Mouse (Mus musculus) liver, postnatal 0 days (tissue): ENCODE measurements around the gene Med26. TPM values are rescaled to one million over a fixed set of nuclear protein-coding genes. Genes with fewer than 3 reads are reported as not detected.

Experiments
- ATAC-seq: fragments of 200-750 bp; cut with Nextera tagmentation; 2 replicates; pipeline ENCODE4 v1.8.0; 2017; ENCODE audit warnings: mild to moderate bottlenecking, moderate library complexity
- DNase-seq: peaks from one replicate; pipeline ENCODE4 v3.0.0-alpha.2; 2016
- H3K27ac ChIP-seq: fragments of 300-500 bp; sonication (generic); 2 replicates; pipeline ENCODE4 v1.5.1; 2014; ENCODE audit warnings: antibody characterized with exemption, moderate library complexity, mild to moderate bottlenecking, low read depth
- H3K27me3 ChIP-seq: fragments of 300-500 bp; sonication (generic); 2 replicates; pipeline ENCODE4 v1.6.1; 2014; ENCODE audit warnings: low read length, control low read depth, mixed read lengths; ENCODE audit not compliant: insufficient read depth
- H3K36me3 ChIP-seq: fragments of 300-500 bp; sonication (generic); replicated peaks from 2 replicates; pipeline ENCODE4 v1.6.1; 2014; ENCODE audit warnings: mild to moderate bottlenecking, control low read depth, low read length, moderate library complexity, mixed read lengths; ENCODE audit not compliant: insufficient read depth
- H3K4me1 ChIP-seq: fragments of 300-500 bp; sonication (generic); 2 replicates; pipeline ENCODE4 v1.6.1; 2014; ENCODE audit warnings: antibody characterized with exemption, mild to moderate bottlenecking, control low read depth; ENCODE audit not compliant: insufficient read depth
- H3K4me2 ChIP-seq: fragments of 300-500 bp; sonication (generic); 2 replicates; pipeline ENCODE4 v1.6.1; 2014; ENCODE audit warnings: low read depth, mild to moderate bottlenecking, low read length, moderate library complexity, mixed read lengths
- H3K4me3 ChIP-seq: fragments of 300-500 bp; sonication (generic); 2 replicates; pipeline ENCODE4 v1.5.1; 2014; ENCODE audit warnings: low read depth, low read length
- H3K9ac ChIP-seq: fragments of 300-500 bp; sonication (generic); replicated peaks from 2 replicates; pipeline ENCODE4 v1.6.1; 2014; ENCODE audit warnings: mild to moderate bottlenecking, moderate library complexity
- H3K9me3 ChIP-seq: fragments of 300-500 bp; sonication (generic); 2 replicates; pipeline ENCODE4 v1.6.1; 2016; ENCODE audit warnings: mild to moderate bottlenecking, control low read depth, low read length, mixed read lengths
- CTCF ChIP-seq: sonication (generic); IDR thresholded peaks from 2 replicates; pipeline ENCODE4 v1.5.1; 2016; ENCODE audit warnings: antibody characterized with exemption, low read depth
- EP300 ChIP-seq: IDR thresholded peaks from 2 replicates; pipeline ENCODE4 v1.6.1; 2016; ENCODE audit warnings: antibody characterized with exemption, low read depth, mild to moderate bottlenecking
- WGBS: fragments of 180-500 bp; shearing (Covaris S2); extraction: QIAGEN DNeasy Blood & Tissue Kit; methylation state at CpG from one replicate; pipeline ENCODE4 v1.1.7; 2014; ENCODE audit not compliant: insufficient replicate concordance; 5-methylcytosine and 5-hydroxymethylcytosine counted together
- polyA plus RNA-seq: library from polyadenylated mRNA; unstranded; fragments of >200 nt; fragmentation: Nextera tagmentation; extraction: Ambion mirVana; gene quantifications from 2 replicates; pipeline ENCODE4 v1.2.1, GENCODE M21; 2015

Gene Med26
- polyA plus RNA-seq, 1 experiment from 2014 or later: 4.9 TPM

- 82% methylated on average over 4 of the region's 4 CpGs for WGBS
- DNase-seq: no peak
- Histone ChIP-seq H3K4me2 (no peak overlapping the region), H3K4me3 (no peak overlapping the region), H3K27me3 (no peaks in the 10 kb centered on the region), H3K9ac (no peak overlapping the region), H3K36me3 (peaks cover 60% of the 10 kb centered on the region), H3K9me3 (no peaks in the 10 kb centered on the region), H3K4me1 (no peaks in the 10 kb centered on the region), H3K27ac (no peak overlapping the region)
- no peak for TF ChIP-seq CTCF
- no peak for ATAC-seq
These were observed 88.1 kb downstream of the Med26 start for GRCm38 (mm10) chr8:72459881-72460533.

GRCm38 (mm10) chr8:72458457-72458856, 89.6 kb downstream of the Med26 start:
- Histone ChIP-seq H3K27ac (no peak overlapping the region), H3K4me2 (no peak overlapping the region), H3K36me3 (peaks cover 56% of the 10 kb centered on the region), H3K4me1 (no peaks in the 10 kb centered on the region), H3K9ac (no peak overlapping the region), H3K9me3 (peaks cover 5% of the 10 kb centered on the region; the same call in 1 of the 2 replicates), H3K4me3 (no peak overlapping the region), H3K27me3 (no peaks in the 10 kb centered on the region)
- DNase-seq (no peak), ATAC-seq (no peak)
- TF ChIP-seq CTCF (no peak), EP300 (no peak)
- whole genome bisulfite sequencing: 83% methylated on average over 6 of the region's 6 CpGs

- no peaks in the 10 kb centered on the region for H3K27me3 ChIP-seq
- TF ChIP-seq EP300 (no peak), CTCF (no peak)
- DNase-seq: no peak
- H3K9me3 ChIP-seq: peaks cover 6% of the 10 kb centered on the region; the same call in 1 of the 2 replicates
- peaks cover 52% of the 10 kb centered on the region for H3K36me3 ChIP-seq
- no peak overlapping the region for H3K27ac ChIP-seq
- H3K4me3 ChIP-seq: no peak overlapping the region
- H3K4me2 ChIP-seq: no peak overlapping the region
- no peak for ATAC-seq
- 92% methylated on average over 3 of the region's 3 CpGs for WGBS
- no peak overlapping the region for H3K9ac ChIP-seq
- no peaks in the 10 kb centered on the region for H3K4me1 ChIP-seq
These were observed 90.3 kb downstream of the Med26 start for GRCm38 (mm10) chr8:72457806-72458205.

- no peak overlapping the region for H3K4me3 ChIP-seq
- DNase-seq: no peak
- no peak overlapping the region for H3K4me2 ChIP-seq
- ATAC-seq: no peak
- no peak overlapping the region for H3K9ac ChIP-seq
- H3K9me3 ChIP-seq: peaks cover 6% of the 10 kb centered on the region; the same call in 1 of the 2 replicates
- H3K36me3 ChIP-seq: peaks cover 31% of the 10 kb centered on the region
- no peak for TF ChIP-seq CTCF
- no peak for TF ChIP-seq EP300
- 91% methylated on average over 4 of the region's 4 CpGs for WGBS
- no peaks in the 10 kb centered on the region for H3K27me3 ChIP-seq
- no peak overlapping the region for H3K27ac ChIP-seq
- H3K4me1 ChIP-seq: no peaks in the 10 kb centered on the region
These were observed 92.8 kb downstream of the Med26 start for GRCm38 (mm10) chr8:72455317-72455716.

GRCm38 (mm10) chr8:72453904-72454303, 94.2 kb downstream of the Med26 start:
- no peak for ATAC-seq
- peaks cover 27% of the 10 kb centered on the region for H3K36me3 ChIP-seq

GRCm38 (mm10) chr8:72451516-72451915, 96.6 kb downstream of the Med26 start:
- Histone ChIP-seq H3K4me3 (no peak overlapping the region), H3K27ac (no peak overlapping the region), H3K4me1 (no peaks in the 10 kb centered on the region), H3K36me3 (peaks cover 23% of the 10 kb centered on the region), H3K4me2 (no peak overlapping the region), H3K9ac (no peak overlapping the region), H3K9me3 (peaks cover 6% of the 10 kb centered on the region; the same call in 1 of the 2 replicates), H3K27me3 (no peaks in the 10 kb centered on the region)
- DNase-seq (no peak), ATAC-seq (no peak)
- TF ChIP-seq CTCF (no peak), EP300 (no peak)
- 58% methylated on average over 8 of the region's 8 CpGs for WGBS

More at GRCm38 (mm10) chr8:72453904-72454303, 94.2 kb downstream of the Med26 start:
- Histone ChIP-seq H3K27ac (no peak overlapping the region), H3K9ac (no peak overlapping the region), H3K4me3 (no peak overlapping the region), H3K27me3 (no peaks in the 10 kb centered on the region), H3K4me1 (no peaks in the 10 kb centered on the region), H3K4me2 (no peak overlapping the region), H3K9me3 (peaks cover 6% of the 10 kb centered on the region; the same call in 1 of the 2 replicates)
- 91% methylated on average over 2 of the region's 2 CpGs for WGBS
- TF ChIP-seq CTCF (0 out of 2 replicates have a peak, but pooled peaks have one; percentile 12), EP300 (no peak)
- DNase-seq: no peak
